Mouse (Mus musculus) heart, postnatal 0 days (tissue): ENCODE data around the gene Scn2a.
A peak's percentile ranks its signal among the peaks of the same experiment; 100 is the strongest.

Experiments used
- CTCF ChIP-seq: IDR thresholded peaks from 2 replicates; pipeline ENCODE4 v1.5.1; 2016; ENCODE audit warnings: antibody characterized with exemption, control low read depth, low read depth
- EP300 ChIP-seq: IDR thresholded peaks from 2 replicates; pipeline ENCODE4 v1.6.1; 2016; ENCODE audit warnings: antibody characterized with exemption, low read depth

GRCm38 (mm10) chr2:65792516-65792915, 171.9 kb downstream of the Scn2a start:
- TF ChIP-seq CTCF (peak; percentile 58), EP300 (no peak)
